Mouse (Mus musculus) intestine, embryonic 14.5 days (tissue): Measurements from ENCODE around the gene Ms4a8a. TPM values are rescaled to one million over a fixed set of nuclear protein-coding genes. Genes with fewer than 3 reads are reported as not detected.
A peak's percentile ranks its signal among the peaks of the same experiment; 100 is the strongest.
"Not testable (repeated sequence)": the region's sequence is repeated elsewhere in the genome, so short reads cannot be mapped to it uniquely, and the experiment has no call there.

ENCODE experiments used
- ATAC-seq: fragments of 200-750 bp; cut with Nextera tagmentation; replicated peaks from 2 replicates; pipeline ENCODE4 v1.8.0; 2017; ENCODE audit warnings: low read depth, moderate number of reproducible peaks, moderate TSS enrichment, moderate library complexity; ENCODE audit not compliant: low FRiP score, low TSS enrichment
- DNase-seq: peaks from one replicate; pipeline ENCODE4 v3.0.0-alpha.2; 2018; ENCODE audit warnings: low spot score
- H3K27ac ChIP-seq: fragments of 300-500 bp; sonication (generic); 2 replicates; pipeline ENCODE4 v1.5.1; 2014; ENCODE audit warnings: low read depth, mild to moderate bottlenecking, control low read depth
- H3K27me3 ChIP-seq: fragments of 300-500 bp; sonication (generic); replicated peaks from 2 replicates; pipeline ENCODE4 v1.6.1; 2014; ENCODE audit warnings: low read length, control low read depth; ENCODE audit not compliant: control insufficient read depth, insufficient read depth
- H3K36me3 ChIP-seq: fragments of 300-500 bp; sonication (generic); 2 replicates; pipeline ENCODE4 v1.6.1; 2014; ENCODE audit warnings: low read length, control low read depth; ENCODE audit not compliant: control insufficient read depth, insufficient read depth
- H3K4me1 ChIP-seq: fragments of 300-500 bp; sonication (generic); replicated peaks from 2 replicates; pipeline ENCODE4 v1.6.1; 2014; ENCODE audit warnings: low read length, control low read depth, mixed read lengths; ENCODE audit not compliant: control insufficient read depth, insufficient read depth
- H3K4me2 ChIP-seq: fragments of 300-500 bp; sonication (generic); 2 replicates; pipeline ENCODE4 v1.6.1; 2014; ENCODE audit warnings: low read length
- H3K4me3 ChIP-seq: fragments of 300-500 bp; sonication (generic); 2 replicates; pipeline ENCODE4 v1.5.1; 2014; ENCODE audit warnings: low read depth, low read length, control low read depth, mixed read lengths
- H3K9ac ChIP-seq: fragments of 300-500 bp; sonication (generic); 2 replicates; pipeline ENCODE4 v1.6.1; 2014; ENCODE audit warnings: mild to moderate bottlenecking, low read length
- H3K9me3 ChIP-seq: fragments of 300-500 bp; sonication (generic); 2 replicates; pipeline ENCODE4 v1.6.1; 2016; ENCODE audit warnings: low read length, control low read depth; ENCODE audit not compliant: control insufficient read depth
- WGBS: fragments of 180-500 bp; shearing (Covaris S2); extraction: QIAGEN DNeasy Blood & Tissue Kit; methylation state at CpG from one replicate; pipeline ENCODE4 v1.1.7; 2014; 5-methylcytosine and 5-hydroxymethylcytosine counted together
- polyA plus RNA-seq: library from polyadenylated mRNA; unstranded; fragments of >200 nt; fragmentation: Nextera tagmentation; extraction: Ambion mirVana; gene quantifications from 2 replicates; pipeline ENCODE4 v1.2.1, GENCODE M21; 2014

The Ms4a8a gene
- polyA plus RNA-seq, result 4.6 and 8.3 TPM in 2 replicates

- Histone ChIP-seq H3K4me2 (no peak within 1 kb of the TSS), H3K4me1 (no peaks in the 10 kb centered on the region), H3K27me3 (no peaks in the 10 kb centered on the region), H3K9ac (no peak within 1 kb of the TSS), H3K27ac (no peak within 1 kb of the TSS), H3K9me3 (no peaks in the 10 kb centered on the region), H3K36me3 (no peaks in the 10 kb centered on the region), H3K4me3 (no peak within 1 kb of the TSS)
- ATAC-seq (no peak), DNase-seq (no peak)
- WGBS, result 86% methylated on average over 4 of the region's 4 CpGs
Measured at GRCm38 (mm10) chr19:11080934-11081333, at the start of gene Ms4a8a. TSS of gene Ms4a8a (minus strand) at chr19:11081102.

- no peak overlapping the region for H3K9ac ChIP-seq
- H3K27me3 ChIP-seq, result no peaks in the 10 kb centered on the region
- no peak overlapping the region for H3K4me3 ChIP-seq
- 89% methylated on average over 1 of the region's 1 CpGs for WGBS
- no peak overlapping the region for H3K27ac ChIP-seq
- no peaks in the 10 kb centered on the region for H3K9me3 ChIP-seq
- ATAC-seq (no peak), DNase-seq (no peak)
- no peaks in the 10 kb centered on the region for H3K4me1 ChIP-seq
- no peaks in the 10 kb centered on the region for H3K36me3 ChIP-seq
- H3K4me2 ChIP-seq, result no peak overlapping the region
Measured at GRCm38 (mm10) chr19:11129702-11130101, 48.8 kb upstream of the Ms4a8a start.

DNA sequence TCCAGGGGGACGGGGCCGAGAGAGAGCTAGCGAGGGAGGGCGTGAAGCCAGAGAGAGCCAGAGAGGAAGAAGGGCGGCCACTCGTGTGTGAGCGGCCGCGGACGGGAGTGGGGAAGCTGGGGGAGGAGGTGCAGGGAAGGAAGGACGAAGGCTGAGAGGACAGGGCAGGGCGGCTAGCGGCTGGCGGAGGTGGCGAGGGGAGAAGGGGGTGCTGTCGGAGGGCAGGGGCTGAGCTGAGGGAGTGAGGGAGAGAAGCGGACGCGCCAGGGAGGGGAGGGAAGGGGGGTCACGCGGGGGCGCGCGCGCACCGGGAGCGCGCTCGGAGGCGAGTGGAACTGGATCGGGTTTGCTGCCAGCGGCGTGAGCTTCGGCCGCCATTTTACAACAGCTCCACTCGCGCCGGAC is 40.1 kb upstream of the Ms4a8a start:
- Histone ChIP-seq H3K9ac (peak overlapping the region; percentile 30), H3K4me3 (peak overlapping the region; percentile 29), H3K4me2 (peak overlapping the region; percentile 41)
- not testable (repeated sequence) for H3K36me3 ChIP-seq, H3K27ac ChIP-seq, H3K9me3 ChIP-seq, H3K27me3 ChIP-seq, H3K4me1 ChIP-seq
- 2% methylated on average over 12 of the region's 38 CpGs for WGBS
- DNase-seq, result peak; percentile 72
- ATAC-seq, result peak; percentile 99

DNA sequence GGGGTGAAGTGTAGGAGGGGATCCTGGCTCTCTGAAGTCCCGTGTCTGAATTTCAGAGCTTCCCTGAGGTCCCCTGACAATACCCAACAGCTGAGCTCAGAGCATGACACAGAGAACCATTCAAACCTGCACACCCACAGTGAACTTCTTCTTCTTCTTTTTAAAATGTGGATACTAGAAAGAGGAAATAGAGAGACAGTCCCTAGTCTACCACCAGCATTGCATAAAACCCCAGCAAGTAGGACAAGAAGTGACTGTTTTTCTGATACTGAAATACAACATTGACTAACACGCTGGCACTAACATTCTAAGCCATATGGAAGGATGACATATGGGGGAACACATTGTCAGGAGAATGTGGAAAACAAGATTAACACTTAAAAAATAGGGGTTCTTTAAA is 38.4 kb upstream of the Ms4a8a start:
- 86% methylated on average over 2 of the region's 2 CpGs for WGBS
- ATAC-seq, result no peak

GRCm38 (mm10) chr19:11107746-11108145 is 26.8 kb upstream of the Ms4a8a start:
- no peak for ATAC-seq
- no peak for DNase-seq
- Histone ChIP-seq H3K4me3 (no peak overlapping the region), H3K4me2 (no peak overlapping the region), H3K4me1 (no peaks in the 10 kb centered on the region), H3K27me3 (no peaks in the 10 kb centered on the region), H3K9me3 (no peaks in the 10 kb centered on the region), H3K27ac (no peak overlapping the region), H3K36me3 (no peaks in the 10 kb centered on the region), H3K9ac (no peak overlapping the region)
- WGBS, result 74% methylated on average over 3 of the region's 3 CpGs

More for the DNA sequence above, 38.4 kb upstream of the Ms4a8a start:
- Histone ChIP-seq H3K9me3 (peaks cover 3% of the 10 kb centered on the region; the same call in 1 of the 2 replicates), H3K9ac (no peak overlapping the region), H3K4me1 (no peaks in the 10 kb centered on the region), H3K4me3 (no peak overlapping the region), H3K36me3 (no peaks in the 10 kb centered on the region), H3K27ac (no peak overlapping the region), H3K4me2 (no peak overlapping the region), H3K27me3 (no peaks in the 10 kb centered on the region)
- DNase-seq, result no peak

GRCm38 (mm10) chr19:11101880-11102279 is 21.0 kb upstream of the Ms4a8a start:
- no peaks in the 10 kb centered on the region for H3K4me1 ChIP-seq
- no peak overlapping the region for H3K9ac ChIP-seq
- H3K27ac ChIP-seq, result no peak overlapping the region
- no peak overlapping the region for H3K4me3 ChIP-seq
- no peaks in the 10 kb centered on the region for H3K36me3 ChIP-seq
- ATAC-seq, result no peak
- whole genome bisulfite sequencing, result 84% methylated on average over 1 of the region's 1 CpGs
- no peaks in the 10 kb centered on the region for H3K27me3 ChIP-seq
- no peak for DNase-seq
- no peaks in the 10 kb centered on the region for H3K9me3 ChIP-seq
- H3K4me2 ChIP-seq, result no peak overlapping the region

DNA sequence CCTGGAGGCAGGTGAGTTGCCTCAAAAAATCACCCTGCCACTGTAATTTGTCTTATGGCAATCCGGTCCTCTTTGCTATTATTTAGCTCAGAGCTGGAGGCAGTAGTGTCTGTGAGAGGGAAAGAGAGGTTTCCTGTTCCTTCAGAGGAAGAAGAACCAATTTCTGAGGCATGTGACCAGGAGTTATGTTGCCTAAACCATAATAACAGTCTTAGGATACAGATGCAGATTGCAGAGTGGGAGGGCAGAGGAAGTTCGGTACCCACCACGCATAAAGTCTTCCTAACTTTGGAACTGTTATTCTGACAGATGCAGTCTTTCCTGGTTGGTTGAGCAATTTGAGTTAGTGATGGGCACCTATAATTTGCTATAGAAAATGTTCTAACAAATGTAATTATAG is 17.5 kb upstream of the Ms4a8a start:
- peaks cover 1% of the 10 kb centered on the region for H3K27me3 ChIP-seq
- no peak overlapping the region for H3K27ac ChIP-seq
- no peak overlapping the region for H3K4me2 ChIP-seq
- DNase-seq (no peak), ATAC-seq (no peak)
- H3K4me3 ChIP-seq, result no peak overlapping the region
- H3K9me3 ChIP-seq, result no peaks in the 10 kb centered on the region
- no peaks in the 10 kb centered on the region for H3K36me3 ChIP-seq
- no peaks in the 10 kb centered on the region for H3K4me1 ChIP-seq
- WGBS, result 75% methylated on average over 3 of the region's 3 CpGs
- no peak overlapping the region for H3K9ac ChIP-seq

- peak overlapping the region; percentile 25 for H3K4me3 ChIP-seq
- ATAC-seq, H3K9ac ChIP-seq, H3K9me3 ChIP-seq, H3K27ac ChIP-seq, H3K36me3 ChIP-seq, H3K4me1 ChIP-seq: not testable (repeated sequence)
- peaks cover 15% of the 10 kb centered on the region for H3K27me3 ChIP-seq
- peak overlapping the region; percentile 53 for H3K4me2 ChIP-seq
- WGBS, result 3% methylated on average over 50 of the region's 50 CpGs
- peak; percentile 63 for DNase-seq
Measured at GRCm38 (mm10) chr19:11092131-11092530, 11.2 kb upstream of the Ms4a8a start.

GRCm38 (mm10) chr19:11070364-11070763 is 10.5 kb downstream of the Ms4a8a start:
- Histone ChIP-seq H3K9ac (no peak overlapping the region), H3K27me3 (no peaks in the 10 kb centered on the region), H3K9me3 (peaks cover 3% of the 10 kb centered on the region; the same call in 1 of the 2 replicates), H3K27ac (no peak overlapping the region), H3K4me1 (no peaks in the 10 kb centered on the region), H3K4me2 (no peak overlapping the region), H3K36me3 (no peaks in the 10 kb centered on the region), H3K4me3 (no peak overlapping the region)
- ATAC-seq (no peak; the same call in 1 of the 2 replicates), DNase-seq (no peak)
- 52% methylated on average over 3 of the region's 3 CpGs for WGBS
